Mouse (Mus musculus) erythroblast, embryonic 14.5 days (primary cell): ENCODE measurements around the gene Wwox. TPM values are rescaled to one million over a fixed set of nuclear protein-coding genes. Genes with fewer than 3 reads are reported as not detected.

Source experiments
- H3K27me3 ChIP-seq: 2 replicates; pipeline ENCODE4 v1.6.1; 2012; ENCODE audit warnings: inconsistent platforms; ENCODE audit not compliant: control insufficient read depth
- H3K36me3 ChIP-seq: 2 replicates; pipeline ENCODE4 v1.6.1; 2012; ENCODE audit warnings: mild to moderate bottlenecking, inconsistent platforms; ENCODE audit not compliant: control insufficient read depth
- H3K4me1 ChIP-seq: 2 replicates; pipeline ENCODE4 v1.6.1; 2012; ENCODE audit warnings: inconsistent platforms; ENCODE audit not compliant: control insufficient read depth
- H3K4me3 ChIP-seq: replicated peaks from 2 replicates; pipeline ENCODE3; 2012; ENCODE audit warnings: moderate library complexity, mild to moderate bottlenecking, inconsistent platforms
- H3K9me3 ChIP-seq: 2 replicates; pipeline ENCODE4 v1.6.1; 2012; ENCODE audit warnings: low read length, inconsistent platforms, mixed read lengths; ENCODE audit not compliant: control insufficient read depth
- GATA1 ChIP-seq: IDR thresholded peaks from 2 replicates; pipeline ENCODE4 v1.6.1; 2012; ENCODE audit warnings: low read length, inconsistent platforms, mixed read lengths
- TAL1 ChIP-seq: IDR thresholded peaks from 3 replicates; pipeline ENCODE4 v1.6.1; 2012; ENCODE audit warnings: low read length, inconsistent platforms, mixed read lengths
- polyA plus RNA-seq: library from polyadenylated mRNA; stranded (reverse); fragments of >175 nt; gene quantifications from 2 replicates; pipeline ENCODE4 v1.2.3, GENCODE M21; 2012

The Wwox gene
- polyA plus RNA-seq, 1 experiment = 0.18 TPM

- H3K4me3 ChIP-seq = no peak overlapping the region
- no peak for TF ChIP-seq TAL1
- no peak for TF ChIP-seq GATA1
- no peaks in the 10 kb centered on the region for H3K27me3 ChIP-seq
- no peaks in the 10 kb centered on the region for H3K4me1 ChIP-seq
- H3K36me3 ChIP-seq = no peaks in the 10 kb centered on the region
- no peaks in the 10 kb centered on the region for H3K9me3 ChIP-seq
These were observed 551.6 kb downstream of the Wwox start for GRCm38 (mm10) chr8:114990865-114991613.

GRCm38 (mm10) chr8:115000736-115001135, 561.3 kb downstream of the Wwox start:
- H3K9me3 ChIP-seq = peaks cover 14% of the 10 kb centered on the region
- no peak for TF ChIP-seq TAL1
- no peak for TF ChIP-seq GATA1
- no peaks in the 10 kb centered on the region for H3K4me1 ChIP-seq

GRCm38 (mm10) chr8:115005021-115005420, 565.6 kb downstream of the Wwox start:
- peaks cover 4% of the 10 kb centered on the region for H3K9me3 ChIP-seq
- no peaks in the 10 kb centered on the region for H3K36me3 ChIP-seq
- no peak overlapping the region for H3K4me3 ChIP-seq
- TF ChIP-seq TAL1 (no peak), GATA1 (no peak)
- H3K4me1 ChIP-seq = no peaks in the 10 kb centered on the region
- no peaks in the 10 kb centered on the region for H3K27me3 ChIP-seq

More at GRCm38 (mm10) chr8:115000736-115001135, 561.3 kb downstream of the Wwox start:
- no peak overlapping the region for H3K4me3 ChIP-seq
- no peaks in the 10 kb centered on the region for H3K36me3 ChIP-seq
- H3K27me3 ChIP-seq = no peaks in the 10 kb centered on the region

DNA sequence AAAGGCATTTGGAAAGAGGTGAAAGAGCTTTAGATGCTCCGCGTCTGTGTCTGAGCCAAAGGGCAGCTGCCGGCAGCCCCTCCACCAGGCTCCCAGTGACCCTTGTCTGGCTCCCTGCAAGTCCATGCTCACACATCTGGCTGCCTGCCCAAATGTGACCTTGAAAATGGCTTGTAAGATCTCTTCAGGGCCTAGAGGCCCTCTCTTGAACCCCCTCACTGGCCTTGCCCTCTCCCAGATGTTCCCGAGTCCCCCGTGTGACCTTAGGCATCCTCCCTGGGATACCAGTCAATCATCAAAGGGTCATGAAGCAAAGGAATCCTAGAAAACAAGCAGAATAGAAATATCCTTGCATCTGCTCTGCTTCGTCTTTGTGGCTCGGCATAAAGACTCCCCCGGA, 567.1 kb downstream of the Wwox start:
- Histone ChIP-seq H3K27me3 (no peaks in the 10 kb centered on the region), H3K4me3 (no peak overlapping the region), H3K4me1 (no peaks in the 10 kb centered on the region), H3K36me3 (no peaks in the 10 kb centered on the region), H3K9me3 (peaks cover 1% of the 10 kb centered on the region)
- TF ChIP-seq GATA1 (no peak), TAL1 (no peak)

DNA sequence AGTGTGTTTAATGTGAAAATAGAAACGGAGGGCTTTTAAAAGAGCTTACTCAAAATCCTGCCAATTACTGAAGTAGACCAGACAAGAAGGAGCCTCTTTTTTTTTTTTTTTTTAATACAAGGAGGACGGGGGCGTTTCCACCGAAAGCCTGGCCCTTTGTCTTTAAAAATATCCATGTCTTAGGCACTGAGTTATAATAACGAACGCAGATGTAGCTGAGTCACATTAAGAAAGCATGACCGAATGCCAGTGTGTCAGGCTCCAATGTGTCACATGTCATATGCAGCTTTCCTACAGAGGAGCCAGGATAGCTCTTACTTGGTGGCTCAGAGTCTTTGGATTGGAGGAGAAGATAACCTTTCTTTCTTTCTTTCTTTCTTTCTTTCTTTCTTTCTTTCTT, 567.8 kb downstream of the Wwox start:
- Histone ChIP-seq H3K36me3 (no peaks in the 10 kb centered on the region), H3K4me3 (no peak overlapping the region), H3K4me1 (no peaks in the 10 kb centered on the region), H3K27me3 (no peaks in the 10 kb centered on the region), H3K9me3 (no peaks in the 10 kb centered on the region)
- TF ChIP-seq TAL1 = no peak
- no peak for TF ChIP-seq GATA1

GRCm38 (mm10) chr8:115008624-115009620, 569.5 kb downstream of the Wwox start:
- H3K9me3 ChIP-seq = no peaks in the 10 kb centered on the region
- H3K4me1 ChIP-seq = no peaks in the 10 kb centered on the region
- no peak overlapping the region for H3K4me3 ChIP-seq
- TF ChIP-seq GATA1 (no peak), TAL1 (no peak)
- H3K27me3 ChIP-seq = no peaks in the 10 kb centered on the region
- no peaks in the 10 kb centered on the region for H3K36me3 ChIP-seq

- no peak overlapping the region for H3K4me3 ChIP-seq
- TF ChIP-seq TAL1 = no peak
- TF ChIP-seq GATA1 = no peak
- H3K4me1 ChIP-seq = no peaks in the 10 kb centered on the region
- no peaks in the 10 kb centered on the region for H3K36me3 ChIP-seq
- H3K9me3 ChIP-seq = no peaks in the 10 kb centered on the region
- no peaks in the 10 kb centered on the region for H3K27me3 ChIP-seq
These were observed 570.7 kb downstream of the Wwox start for GRCm38 (mm10) chr8:115009897-115010768.

DNA sequence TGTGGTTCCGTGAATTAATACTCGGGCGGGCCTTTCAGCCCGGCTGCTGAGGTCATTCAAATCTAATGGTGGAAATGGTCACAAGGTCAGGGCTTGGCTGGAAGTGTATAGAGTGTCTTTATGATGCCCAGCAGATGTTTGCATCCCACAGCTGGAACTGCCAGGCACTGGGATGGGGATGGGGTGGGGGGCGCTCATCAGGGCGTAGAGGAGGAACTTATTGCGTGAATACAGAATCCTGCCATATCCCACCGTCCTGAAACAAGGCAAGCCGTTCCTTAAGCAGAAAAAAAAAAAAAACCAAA, 571.3 kb downstream of the Wwox start:
- Histone ChIP-seq H3K9me3 (no peaks in the 10 kb centered on the region), H3K36me3 (no peaks in the 10 kb centered on the region), H3K4me3 (no peak overlapping the region), H3K4me1 (no peaks in the 10 kb centered on the region), H3K27me3 (no peaks in the 10 kb centered on the region)
- no peak for TF ChIP-seq GATA1
- TF ChIP-seq TAL1 = no peak
